Mouse (Mus musculus): Measurements from ENCODE around the gene Lgals3.

- TF ChIP-seq POLR2A (IDR thresholded peaks at IDR 0.05; ENCODE audit: borderline replicate concordance, extremely low read depth, insufficient read depth, insufficient read length, poor library complexity, severe bottlenecking) (no peak), CTCF (IDR thresholded peaks at IDR 0.05; ENCODE audit: borderline replicate concordance, extremely low read depth, insufficient read depth, insufficient read length) (no peak)
These were observed 27.5 kb downstream of the Lgals3 start for GRCm38 (mm10) chr14:47395007-47395406.

All from brain, embryonic 14.5 days (tissue).